Mouse (Mus musculus) kidney, adult 2 months (tissue): ENCODE results near the gene Banp. TPM values are rescaled to one million over a fixed set of nuclear protein-coding genes. Genes with fewer than 3 reads are reported as not detected.
A peak's percentile ranks its signal among the peaks of the same experiment; 100 is the strongest.

Experiments
- DNase-seq: peaks from one replicate; pipeline ENCODE4 v3.0.0; 2021
- H3K27ac ChIP-seq: fragments of 200-500 bp; 2 replicates; pipeline ENCODE4 v1.5.1; 2012; ENCODE audit warnings: low read depth, low read length, control low read depth, inconsistent platforms; ENCODE audit not compliant: insufficient read depth
- H3K27me3 ChIP-seq: fragments of 200-500 bp; replicated peaks from 2 replicates; pipeline ENCODE4 v1.6.1; 2012; ENCODE audit warnings: mild to moderate bottlenecking, moderate library complexity, low read length, inconsistent platforms; ENCODE audit not compliant: control insufficient read depth, insufficient read depth
- H3K36me3 ChIP-seq: fragments of 200-500 bp; 2 replicates; pipeline ENCODE4 v1.6.1; 2012; ENCODE audit warnings: mild to moderate bottlenecking, moderate library complexity, low read length, inconsistent platforms; ENCODE audit not compliant: control insufficient read depth, insufficient read depth
- H3K4me1 ChIP-seq: fragments of 200-500 bp; 2 replicates; pipeline ENCODE4 v1.6.1; 2011; ENCODE audit warnings: low read length; ENCODE audit not compliant: control insufficient read depth, insufficient read depth
- H3K4me3 ChIP-seq: fragments of 200-500 bp; 2 replicates; pipeline ENCODE4 v1.5.1; 2011; ENCODE audit warnings: mild to moderate bottlenecking, low read depth, low read length, control low read depth; ENCODE audit not compliant: insufficient read depth
- CTCF ChIP-seq: fragments of 200-500 bp; conservative IDR thresholded peaks from 2 replicates; pipeline ENCODE4 v1.5.1; 2011; ENCODE audit warnings: low read depth, mild to moderate bottlenecking, control low read depth, low read length, moderate library complexity, mixed read lengths; ENCODE audit not compliant: insufficient read depth, insufficient read length
- POLR2A ChIP-seq: fragments of 200-500 bp; IDR thresholded peaks from one replicate; pipeline ENCODE4 v1.6.1; 2011; ENCODE audit warnings: low read depth, low read length, control low read depth
- WGBS: fragments of 180-500 bp; shearing (Covaris S2); methylation state at CpG from one replicate; pipeline ENCODE4 v1.1.7; 2018; 5-methylcytosine and 5-hydroxymethylcytosine counted together
- polyA plus RNA-seq: library from polyadenylated mRNA; depleted of rRNA; stranded (reverse); fragments of >200 nt; gene quantifications from 2 replicates; pipeline ENCODE4 v1.2.3, GENCODE M21; 2012

Gene Banp
- polyA plus RNA-seq, 1 experiment: 35.7 TPM

DNA sequence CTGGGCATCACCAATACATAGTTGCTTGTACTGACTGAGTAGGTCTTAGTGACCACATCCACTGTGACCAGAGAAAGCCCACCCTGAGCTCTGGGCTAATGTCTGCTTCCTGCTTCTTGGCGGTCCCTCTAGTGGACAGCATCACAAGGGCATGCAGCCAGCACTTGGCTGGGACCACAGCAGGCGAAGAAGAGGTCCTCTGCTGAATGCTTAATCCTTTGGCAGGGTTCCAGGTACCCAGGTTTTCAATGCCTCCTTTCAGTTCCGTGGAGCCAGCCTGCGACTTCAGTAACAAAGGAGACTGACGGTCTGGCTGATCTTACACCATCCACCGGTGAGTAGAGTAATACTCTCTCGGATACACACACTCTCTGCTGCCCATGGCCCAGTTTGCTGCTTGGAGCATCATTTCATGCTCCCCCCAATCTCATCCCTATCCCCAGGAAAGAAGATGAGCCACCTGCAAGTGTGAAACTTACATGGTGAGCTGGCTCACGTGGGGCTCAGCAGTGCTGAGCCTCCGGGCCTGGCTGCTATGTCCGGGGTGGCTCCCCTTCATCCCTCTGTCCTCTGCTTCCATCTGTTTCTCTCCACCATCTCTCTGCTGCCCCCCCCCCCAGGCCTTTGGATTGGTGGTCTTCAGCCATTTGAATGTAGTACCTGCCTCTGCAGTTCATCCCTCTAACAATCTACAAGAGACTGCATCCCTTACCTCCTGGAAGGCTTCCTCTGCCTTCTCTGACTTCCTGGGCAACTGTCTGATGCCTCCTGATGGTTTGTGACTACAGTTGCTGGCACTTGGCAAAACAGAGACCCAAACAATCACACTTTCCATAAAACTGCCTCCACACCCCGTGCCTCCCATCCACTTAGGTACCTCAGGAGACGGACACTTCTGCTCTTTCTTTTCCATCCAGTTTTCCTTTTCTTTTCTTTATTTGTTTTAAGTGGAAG, 13.9 kb upstream of the Banp start:
- no peak overlapping the region for H3K27ac ChIP-seq
- H3K4me1 ChIP-seq: no peaks in the 10 kb centered on the region
- no peaks in the 10 kb centered on the region for H3K36me3 ChIP-seq
- no peak overlapping the region for H3K4me3 ChIP-seq
- no peaks in the 10 kb centered on the region for H3K27me3 ChIP-seq
- WGBS: 69% methylated on average over 12 of the region's 12 CpGs
- peak; percentile 36 for DNase-seq
- no peak for TF ChIP-seq POLR2A
- peak; percentile 27; the same call in 1 of the 2 replicates for TF ChIP-seq CTCF

DNA sequence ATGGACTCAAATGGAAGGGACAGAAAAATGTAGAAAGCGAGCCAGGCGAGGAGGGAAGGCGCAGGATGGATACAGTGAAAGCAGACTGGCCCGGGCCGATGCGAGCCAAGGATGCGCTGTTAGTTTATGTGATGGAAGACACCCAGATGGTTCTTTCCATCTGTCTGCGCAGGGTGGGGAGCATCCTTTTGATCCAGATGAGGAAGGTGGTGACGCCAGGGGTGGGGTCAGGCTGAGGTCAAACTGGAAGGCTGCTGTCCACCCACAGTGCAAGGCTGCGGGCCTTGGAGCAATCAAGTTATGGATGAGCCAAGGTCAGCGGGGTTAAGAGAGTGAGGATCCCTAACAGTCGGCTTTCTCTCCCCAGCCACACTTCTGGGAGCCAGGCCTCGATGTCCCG, 13.2 kb upstream of the Banp start:
- no peak overlapping the region for H3K4me3 ChIP-seq
- no peak for DNase-seq
- no peaks in the 10 kb centered on the region for H3K27me3 ChIP-seq
- no peaks in the 10 kb centered on the region for H3K4me1 ChIP-seq
- H3K27ac ChIP-seq: no peak overlapping the region
- H3K36me3 ChIP-seq: no peaks in the 10 kb centered on the region
- 64% methylated on average over 14 of the region's 14 CpGs for WGBS
- TF ChIP-seq POLR2A (no peak), CTCF (no peak)

DNA sequence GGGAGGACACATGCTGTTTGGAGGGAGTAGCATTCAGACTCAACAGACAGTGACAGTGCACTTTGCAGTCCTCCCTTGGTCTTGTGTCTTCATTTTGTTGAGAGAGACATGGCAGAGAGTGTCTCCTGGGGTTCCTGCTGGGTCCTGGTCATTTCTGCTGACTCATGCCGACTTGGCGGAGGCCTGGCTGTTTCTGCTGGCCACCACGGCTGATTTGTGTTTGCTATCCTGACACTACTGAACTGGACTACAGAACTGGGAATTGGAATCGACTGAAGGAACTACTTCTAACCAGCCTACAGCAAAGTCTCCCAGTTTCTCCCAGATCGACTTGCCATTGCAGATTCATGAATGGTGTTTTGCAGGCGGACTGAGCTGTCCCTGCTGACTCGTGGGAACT, 10.8 kb upstream of the Banp start:
- Histone ChIP-seq H3K4me3 (no peak overlapping the region), H3K36me3 (no peaks in the 10 kb centered on the region), H3K27me3 (no peaks in the 10 kb centered on the region), H3K27ac (no peak overlapping the region), H3K4me1 (no peaks in the 10 kb centered on the region)
- TF ChIP-seq CTCF (no peak), POLR2A (no peak)
- WGBS: 82% methylated on average over 7 of the region's 7 CpGs
- no peak for DNase-seq

DNA sequence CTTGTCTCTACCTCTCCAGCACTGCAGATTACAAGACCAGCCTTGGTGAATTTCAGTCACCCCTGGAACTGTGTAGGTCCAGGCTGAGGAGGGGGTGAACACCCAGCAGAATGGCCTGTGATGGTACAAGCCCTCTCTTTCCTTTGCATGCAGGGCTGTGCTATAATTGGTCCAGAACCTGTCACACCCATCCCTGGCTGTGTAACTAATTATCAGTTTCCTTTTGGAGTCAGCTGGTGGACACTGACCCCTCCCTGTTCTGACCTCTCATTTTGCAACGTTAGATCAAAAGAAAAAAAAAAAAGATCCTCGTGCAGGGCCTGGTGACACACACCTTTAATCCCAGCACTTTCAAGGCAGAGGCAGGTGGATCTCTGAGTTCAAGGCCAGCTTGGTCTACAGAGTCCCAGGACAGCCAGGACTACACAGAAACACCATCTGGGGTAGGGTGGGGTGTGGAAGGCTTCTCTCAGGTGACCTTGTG, 6.5 kb upstream of the Banp start:
- no peak overlapping the region for H3K27ac ChIP-seq
- 0 out of 2 replicates have a peak, but pooled peaks cover 1% of the 10 kb centered on the region for H3K4me1 ChIP-seq
- no peak overlapping the region for H3K4me3 ChIP-seq
- H3K27me3 ChIP-seq: no peaks in the 10 kb centered on the region
- no peak for DNase-seq
- no peak for TF ChIP-seq POLR2A
- TF ChIP-seq CTCF: no peak
- WGBS: 14% methylated on average over 2 of the region's 2 CpGs
- no peaks in the 10 kb centered on the region for H3K36me3 ChIP-seq

DNA sequence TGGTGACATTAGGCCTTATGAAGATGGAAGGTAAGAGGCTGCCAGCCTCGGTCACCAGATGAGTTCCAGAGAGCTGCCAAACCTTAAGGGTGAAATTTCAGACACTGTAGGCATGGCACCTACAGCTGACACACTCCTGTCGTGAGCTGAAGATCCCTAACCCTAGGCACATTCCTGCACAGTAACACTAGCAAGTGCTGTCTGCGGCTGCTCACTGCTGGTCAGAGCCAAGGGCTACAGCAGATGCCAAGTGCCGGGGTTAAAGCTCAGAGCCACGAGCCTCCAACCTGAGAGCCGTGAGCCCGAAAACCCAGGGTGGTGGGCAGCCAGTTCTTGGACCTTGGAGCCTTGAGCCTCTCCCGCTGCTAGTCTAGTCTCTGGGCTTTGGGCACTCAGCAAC, 5.8 kb upstream of the Banp start:
- DNase-seq: peak; percentile 72
- WGBS: 61% methylated on average over 8 of the region's 8 CpGs
- Histone ChIP-seq H3K4me3 (no peak overlapping the region), H3K4me1 (0 out of 2 replicates have a peak, but pooled peaks cover 6% of the 10 kb centered on the region), H3K27me3 (no peaks in the 10 kb centered on the region), H3K36me3 (no peaks in the 10 kb centered on the region), H3K27ac (no peak overlapping the region)
- TF ChIP-seq CTCF: no peak
- TF ChIP-seq POLR2A: no peak

DNA sequence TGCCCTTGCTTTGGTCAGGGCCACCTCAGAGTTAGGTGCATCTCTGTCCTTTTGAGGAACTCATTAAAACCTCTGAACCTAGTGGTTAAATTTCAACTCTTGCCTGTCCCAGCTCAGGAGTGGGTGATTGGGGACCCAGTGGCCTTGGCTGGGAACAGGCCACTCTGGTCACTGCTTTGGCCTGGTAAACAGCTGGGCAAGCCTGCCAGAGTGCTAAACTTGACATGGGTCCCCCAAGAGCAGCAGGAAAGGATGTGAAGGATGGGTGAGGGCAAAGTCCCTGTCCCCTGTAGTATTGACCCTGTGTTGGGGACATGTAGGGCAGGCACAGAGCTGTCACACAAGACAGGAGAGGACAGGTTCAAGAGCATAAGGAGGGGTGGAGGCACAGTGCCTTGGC, 4.7 kb upstream of the Banp start, which contains the start of gene Car5a:
Gene Car5a (minus strand): TSS at position 74 of the 400 bp plus-strand sequence.
- no peak within 1 kb of the TSS for H3K4me3 ChIP-seq
- H3K36me3 ChIP-seq: no peaks in the 10 kb centered on the region
- no peak within 1 kb of the TSS for H3K27ac ChIP-seq
- peak; percentile 60 for DNase-seq
- no peak for TF ChIP-seq CTCF
- TF ChIP-seq POLR2A: no peak
- H3K27me3 ChIP-seq: no peaks in the 10 kb centered on the region
- peaks cover 6% of the 10 kb centered on the region; the same call in 1 of the 2 replicates for H3K4me1 ChIP-seq

DNA sequence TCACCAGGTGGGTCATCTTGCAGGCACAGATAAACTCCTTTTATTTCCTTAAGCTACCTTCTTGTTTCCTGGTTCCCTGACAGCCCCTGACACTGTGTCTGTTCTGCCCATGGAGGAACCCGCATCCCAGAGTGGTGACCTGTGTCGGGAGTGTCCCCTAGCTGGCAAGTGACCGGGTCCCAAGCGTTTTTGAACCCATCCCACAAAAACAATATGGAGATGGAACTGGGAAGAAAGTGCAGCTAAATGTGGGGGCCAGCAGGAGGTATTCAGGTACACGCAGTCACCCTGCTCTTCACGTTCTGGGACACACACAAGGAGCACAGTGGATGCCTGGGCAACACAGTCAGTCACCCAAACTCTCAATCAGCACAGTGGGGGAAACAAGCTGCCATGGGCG, 3.2 kb upstream of the Banp start:
- Histone ChIP-seq H3K36me3 (no peaks in the 10 kb centered on the region), H3K27me3 (no peaks in the 10 kb centered on the region), H3K4me1 (peaks cover 6% of the 10 kb centered on the region; the same call in 1 of the 2 replicates), H3K4me3 (no peak overlapping the region), H3K27ac (no peak overlapping the region)
- DNase-seq: no peak
- 86% methylated on average over 7 of the region's 7 CpGs for WGBS
- TF ChIP-seq POLR2A: no peak
- TF ChIP-seq CTCF: no peak
